Mouse (Mus musculus) kidney, postnatal 14 days (tissue): ENCODE data around the gene Mast4.

Source experiments
- DNase-seq: peaks from one replicate; pipeline ENCODE4 v3.0.0; 2022; ENCODE audit warnings: mixed read lengths

The Mast4 gene

DNA sequence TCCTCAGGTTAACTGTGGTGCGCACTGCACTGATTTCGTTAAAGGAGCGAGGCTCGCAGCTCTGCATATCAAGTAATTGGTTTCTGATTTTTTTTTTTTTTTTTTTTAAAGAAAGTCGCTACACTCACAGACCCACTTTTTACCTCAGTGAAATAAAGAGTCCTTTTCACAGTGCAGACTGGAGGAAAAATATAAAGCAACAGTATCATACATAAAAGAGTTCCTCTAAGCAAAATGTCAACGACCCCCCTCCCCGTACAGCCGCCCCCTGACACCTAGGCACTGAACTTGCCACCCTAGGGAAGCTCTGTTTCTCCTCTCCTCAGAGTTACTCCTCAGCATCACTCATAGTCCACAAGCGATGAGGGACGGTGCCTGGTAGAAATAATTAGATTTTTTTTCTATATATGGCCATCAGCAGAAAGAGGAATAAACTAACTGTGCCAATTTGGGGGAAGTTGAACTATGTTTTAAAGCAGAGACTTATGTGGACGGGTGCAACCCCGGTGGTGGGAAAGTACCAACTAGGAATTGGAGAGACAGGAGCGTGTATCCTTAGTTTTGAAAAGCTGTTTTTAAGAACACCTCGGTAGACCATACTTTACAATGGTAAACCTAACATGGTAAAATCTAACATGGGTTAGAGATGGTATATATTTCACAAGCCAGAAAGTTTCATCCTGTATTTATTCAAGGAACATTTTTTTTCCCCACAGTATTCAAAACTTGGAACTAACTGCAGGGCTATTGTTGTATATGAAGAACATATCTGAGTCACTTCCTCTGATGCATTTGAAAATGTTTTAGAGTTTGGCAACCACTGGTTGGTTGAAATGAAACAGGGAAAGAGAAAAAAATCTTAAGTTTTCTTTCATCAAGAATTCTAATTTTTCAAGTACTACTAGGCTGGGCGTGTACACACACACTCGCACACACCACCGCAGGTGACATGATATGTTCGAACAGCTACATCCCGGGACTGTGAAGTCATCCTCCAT, 375.7 kb downstream of the Mast4 start:
- no peak for DNase-seq

DNA sequence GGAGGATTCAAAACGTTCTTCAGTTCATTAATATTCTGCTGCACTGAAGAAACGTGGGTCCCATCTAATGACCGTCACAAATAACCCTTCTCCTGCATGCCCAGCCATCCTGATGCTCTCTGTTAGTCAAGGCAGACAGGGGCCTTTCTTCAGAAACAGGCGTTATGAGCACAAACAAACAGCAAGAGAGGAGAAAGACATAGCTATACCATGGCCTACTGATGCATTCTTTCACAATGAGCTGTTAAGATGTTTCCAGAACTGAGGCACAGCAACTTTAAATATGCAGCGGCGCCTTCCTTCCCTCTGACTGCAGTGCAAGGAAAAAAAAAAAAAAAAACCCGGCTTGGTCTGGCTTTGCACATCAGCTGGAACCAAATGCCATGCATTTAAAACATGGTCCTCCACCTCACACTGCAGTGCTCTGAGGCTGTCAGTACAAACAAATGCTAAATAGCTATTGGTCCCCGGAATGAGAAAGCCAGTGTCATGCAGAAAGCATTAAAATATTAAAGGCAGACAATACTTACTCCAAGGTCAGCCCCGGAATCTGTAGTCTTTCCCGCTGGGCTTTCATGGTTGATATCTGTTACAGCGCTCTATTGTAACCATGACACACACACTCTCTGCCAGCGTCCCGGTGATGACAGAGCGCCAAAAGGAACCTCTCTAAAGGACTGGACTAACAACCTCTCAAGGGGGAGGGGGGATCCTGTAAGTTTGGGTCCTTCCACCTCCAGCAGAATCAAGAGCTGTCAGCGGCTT, 376.6 kb downstream of the Mast4 start:
- peak; percentile 10 for DNase-seq

DNA sequence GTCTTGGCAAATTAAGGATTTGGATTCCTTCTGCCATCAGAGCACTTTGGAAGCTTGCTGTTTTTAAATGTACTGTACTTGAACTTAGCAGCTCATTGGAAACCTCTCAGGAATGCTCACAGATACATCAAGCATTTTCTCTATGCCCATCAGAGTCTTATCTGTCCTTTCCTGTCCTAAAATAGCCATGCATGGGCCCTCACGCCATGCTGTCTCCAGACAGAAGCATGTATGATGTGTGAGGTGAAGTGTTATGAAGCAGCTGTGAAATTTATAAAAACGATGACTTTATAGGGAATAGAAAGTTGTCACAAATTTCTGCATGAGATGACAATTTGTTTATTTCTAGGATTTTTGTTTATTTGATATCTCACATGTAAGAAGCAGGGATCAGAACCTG, 378.8 kb downstream of the Mast4 start:
- no peak for DNase-seq

DNA sequence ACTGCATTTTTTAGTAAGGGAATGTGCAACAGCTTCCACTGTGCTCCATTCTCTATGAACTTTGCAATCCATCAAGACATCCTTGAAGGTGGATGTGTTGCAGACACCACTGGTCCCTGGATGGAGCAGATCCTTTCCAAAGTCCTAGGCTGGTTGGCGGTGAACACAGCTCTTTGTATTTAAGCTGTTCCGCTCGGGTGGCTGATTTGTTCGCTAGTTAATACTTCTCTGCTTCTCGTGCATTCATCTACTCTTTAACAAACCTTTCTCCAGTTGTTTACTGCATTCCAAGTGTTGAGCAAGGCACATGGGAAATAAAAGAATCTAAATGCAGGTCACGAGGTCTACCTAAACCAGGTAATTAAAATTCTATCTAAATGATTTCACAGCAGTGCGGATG, 384.5 kb downstream of the Mast4 start:
- peak; percentile 19 for DNase-seq

DNA sequence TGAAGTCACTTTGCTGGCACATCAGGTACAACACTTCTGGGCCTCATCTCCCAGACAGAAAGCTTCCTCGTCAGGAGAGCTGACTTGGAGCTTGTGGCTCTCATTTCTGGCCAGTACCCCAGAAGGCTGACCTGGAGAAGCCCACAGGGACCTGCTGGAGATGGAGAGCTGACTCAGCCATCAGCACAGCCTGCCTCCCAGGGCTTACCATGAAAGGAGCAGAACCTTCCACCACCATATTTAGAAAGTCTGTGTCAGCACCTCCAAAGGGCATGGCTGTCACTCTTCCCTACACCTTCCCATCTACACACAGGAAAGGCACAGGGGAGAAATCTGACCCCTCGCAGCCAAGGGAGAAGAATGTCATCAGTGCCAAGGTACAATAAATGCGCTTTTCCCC, 385.3 kb downstream of the Mast4 start:
- DNase-seq: no peak

DNA sequence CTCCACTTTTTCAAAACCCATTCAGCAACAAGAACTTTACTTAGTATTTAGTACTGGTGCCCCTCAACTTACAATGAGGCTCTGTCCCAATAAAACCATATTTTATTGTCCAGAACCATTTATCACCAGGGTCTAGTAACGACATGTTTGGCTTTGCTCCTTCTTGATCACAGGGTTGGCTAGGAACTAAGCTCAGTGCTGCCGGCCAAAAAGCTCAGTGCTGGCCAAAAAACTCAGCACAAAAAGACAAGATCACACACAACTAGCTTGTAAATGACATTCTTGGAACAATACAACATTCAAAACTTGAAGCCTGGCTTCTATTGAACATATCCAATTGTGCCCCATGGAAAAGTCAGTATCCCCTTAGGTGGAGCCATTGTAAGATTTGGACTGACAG, 386.8 kb downstream of the Mast4 start:
- no peak for DNase-seq

DNA sequence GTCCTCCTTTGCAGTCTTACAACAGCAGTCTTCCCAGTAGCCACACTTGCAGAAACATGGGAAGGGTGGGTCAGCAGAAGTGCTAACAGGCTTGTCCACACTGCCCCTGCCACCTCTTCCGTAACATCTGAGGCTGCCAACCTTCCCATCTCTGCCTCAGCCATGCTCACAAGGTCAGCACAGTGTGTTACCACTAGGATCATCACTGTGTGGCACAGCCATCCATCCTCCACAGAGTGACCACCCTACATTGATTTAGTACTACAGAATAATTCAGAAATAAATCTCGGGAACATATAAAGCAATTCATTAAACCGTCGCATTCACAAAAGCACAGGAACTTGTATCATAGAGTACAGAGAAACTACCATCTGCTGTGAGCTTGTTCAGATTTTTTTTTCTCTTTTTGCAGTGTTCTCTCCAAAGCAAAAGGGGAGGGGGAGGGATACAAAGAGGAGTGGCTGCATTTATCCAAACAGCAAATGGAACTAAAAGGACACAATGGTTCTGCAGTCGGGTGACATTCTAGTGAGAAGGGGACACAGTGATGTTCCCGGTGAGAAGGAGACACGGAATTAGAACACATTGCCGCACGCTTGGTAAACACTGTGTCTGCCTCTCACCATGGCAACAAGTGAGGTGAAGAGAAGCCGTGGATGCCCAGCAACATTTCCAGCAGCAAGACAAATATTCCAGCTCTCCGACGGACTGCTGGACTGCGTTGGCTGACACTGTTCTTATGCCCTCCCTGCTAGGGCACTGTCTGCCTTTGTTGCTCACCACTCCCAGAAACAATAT, 388.1 kb downstream of the Mast4 start:
- DNase-seq: no peak

DNA sequence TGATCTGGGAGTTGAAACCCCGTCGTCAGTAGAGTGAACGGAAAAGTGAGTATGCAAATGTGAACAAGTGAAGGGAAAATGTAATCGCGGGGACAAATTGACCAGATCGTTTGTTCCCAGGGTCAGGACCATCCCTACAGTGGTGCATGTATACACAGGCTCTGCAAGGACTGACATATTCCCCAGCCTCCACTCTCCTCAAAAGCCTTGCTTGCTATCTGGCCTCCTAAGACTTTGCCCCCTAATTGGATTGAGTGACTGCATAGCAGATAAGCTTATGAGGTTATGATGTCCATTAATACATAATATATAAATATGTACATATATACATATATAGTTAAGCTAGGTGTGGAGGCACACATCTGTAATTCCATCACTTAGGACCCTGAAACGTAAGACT, 388.8 kb downstream of the Mast4 start:
- DNase-seq: no peak

DNA sequence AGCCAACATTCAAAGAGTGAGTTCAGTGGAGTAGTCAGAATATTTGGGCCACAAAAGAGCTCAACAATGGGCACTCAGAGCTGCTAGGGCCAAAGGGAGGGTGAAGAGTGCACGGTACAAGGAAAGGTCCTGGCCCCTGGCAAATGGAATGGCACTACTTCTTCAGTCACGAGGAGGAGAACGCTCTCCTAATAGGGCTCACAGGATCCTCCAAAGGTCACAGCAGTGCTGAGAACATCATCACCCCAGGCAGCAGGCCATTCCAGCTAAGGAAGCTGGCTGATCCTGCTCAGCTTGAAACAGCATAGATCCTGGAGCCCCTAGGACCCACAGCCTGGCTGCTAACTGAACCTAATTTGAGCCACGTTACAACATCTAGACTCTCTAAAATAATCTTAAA, 389.8 kb downstream of the Mast4 start:
- no peak for DNase-seq

DNA sequence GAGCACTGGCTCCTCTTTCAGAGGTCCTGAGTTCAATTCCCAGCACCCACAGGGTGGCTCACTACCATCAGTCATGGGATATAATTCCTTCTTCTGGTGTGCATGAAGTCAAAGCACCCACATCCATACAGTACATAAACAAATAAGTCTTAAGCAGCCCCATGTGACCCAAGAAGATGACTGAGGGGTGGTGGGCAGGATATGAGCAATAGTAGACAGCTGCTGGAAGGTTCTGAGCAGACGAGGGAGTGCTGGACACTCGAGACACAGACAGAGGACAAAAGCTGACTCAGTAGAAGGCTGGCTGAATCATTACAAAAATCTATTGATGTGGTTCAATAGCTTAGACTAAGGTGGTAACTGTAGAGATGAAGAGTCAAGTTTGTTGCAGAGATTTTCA, 391.7 kb downstream of the Mast4 start:
- no peak for DNase-seq

DNA sequence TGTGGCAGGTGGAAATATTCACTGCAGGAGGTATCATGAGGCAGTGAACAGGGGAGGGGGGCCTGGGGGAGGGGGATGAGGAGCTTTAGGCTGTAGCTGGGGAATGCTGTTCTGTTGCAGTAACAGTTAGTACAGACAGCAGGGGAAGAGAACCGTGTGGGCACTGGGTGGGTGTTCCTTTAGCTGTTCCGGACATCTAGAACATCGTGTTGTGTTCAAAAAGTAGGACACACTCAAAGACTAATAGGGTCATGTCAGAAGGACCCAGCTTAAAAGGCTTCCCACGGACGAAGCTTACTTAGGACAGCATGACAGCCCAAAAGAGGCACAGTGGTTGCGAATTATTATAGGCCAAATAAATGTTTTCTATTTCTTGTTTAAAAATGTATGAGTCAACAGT, 393.8 kb downstream of the Mast4 start:
- DNase-seq: no peak

DNA sequence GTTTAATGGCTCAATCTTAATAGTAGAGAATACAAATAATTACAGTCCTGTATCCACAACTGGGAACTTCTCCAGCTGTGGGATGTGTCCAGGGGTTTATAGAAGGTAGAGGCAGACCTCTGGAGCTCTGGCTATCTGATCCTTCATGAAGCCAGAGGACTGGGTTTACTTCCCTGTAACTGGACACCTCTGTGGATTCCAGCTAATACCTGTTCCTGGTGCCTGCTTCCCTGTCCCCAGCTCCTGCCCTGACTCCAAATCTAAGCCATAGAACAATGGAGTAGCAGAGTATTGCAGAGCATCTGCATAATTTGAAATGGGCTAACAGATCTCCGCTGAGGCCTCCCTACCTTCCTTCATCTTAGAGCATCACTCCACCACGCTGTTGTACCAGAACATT, 398.1 kb downstream of the Mast4 start:
- no peak for DNase-seq

DNA sequence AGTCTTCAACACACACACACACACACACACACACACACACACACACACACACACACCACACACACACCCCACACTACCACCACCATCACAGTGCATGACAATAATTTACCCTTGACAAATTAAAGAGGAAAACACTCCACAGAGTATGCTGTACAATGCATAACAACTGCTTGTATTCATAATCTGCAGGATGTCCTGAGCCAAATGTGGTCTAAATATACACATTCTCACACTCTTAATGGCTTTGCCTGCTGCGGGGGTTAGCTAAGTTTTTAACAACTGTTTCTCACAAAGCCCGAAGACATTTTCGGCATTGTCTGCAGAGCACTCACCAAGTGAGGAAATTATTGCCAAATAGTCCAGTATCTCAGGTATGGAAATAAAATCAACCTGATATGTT, 398.5 kb downstream of the Mast4 start:
- no peak for DNase-seq

DNA sequence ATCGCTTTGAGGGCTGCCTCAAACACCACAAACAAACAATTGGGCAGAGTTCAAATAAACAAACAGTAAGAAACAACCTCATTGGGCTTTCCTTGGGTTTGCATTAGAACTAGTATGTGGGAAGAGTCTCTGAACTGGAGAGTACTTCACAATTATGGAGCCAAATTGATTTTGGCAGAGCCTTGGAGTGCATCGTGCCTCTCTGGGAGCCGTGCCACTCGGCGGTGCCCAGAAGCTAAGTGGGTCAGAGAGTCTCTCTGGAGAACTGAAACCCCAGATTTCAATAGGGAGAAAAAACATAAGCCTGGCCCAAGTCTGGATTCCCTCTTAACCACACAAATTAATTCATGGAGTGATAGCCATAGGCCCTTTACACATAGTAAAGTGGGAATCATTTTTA, 400.6 kb downstream of the Mast4 start:
- no peak for DNase-seq

DNA sequence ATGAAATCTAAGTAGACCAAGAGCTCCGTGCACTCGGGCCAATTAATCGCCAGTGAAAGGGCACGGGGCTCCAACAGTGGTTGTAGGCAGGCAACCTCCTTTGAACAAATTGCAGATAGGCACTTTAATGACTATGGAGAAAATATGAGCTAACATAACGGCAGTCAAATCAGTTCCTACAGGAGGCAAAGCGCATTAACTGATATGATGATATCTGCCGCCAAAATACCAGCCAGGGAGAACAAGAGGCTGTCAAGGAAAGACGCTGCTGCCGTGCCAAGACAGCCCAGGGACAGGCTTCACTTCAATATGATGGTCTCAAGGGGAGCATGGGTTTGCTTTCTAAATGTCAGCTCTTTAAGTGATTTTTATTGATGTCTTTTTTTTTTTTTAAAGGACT, 401.9 kb downstream of the Mast4 start:
- no peak for DNase-seq

DNA sequence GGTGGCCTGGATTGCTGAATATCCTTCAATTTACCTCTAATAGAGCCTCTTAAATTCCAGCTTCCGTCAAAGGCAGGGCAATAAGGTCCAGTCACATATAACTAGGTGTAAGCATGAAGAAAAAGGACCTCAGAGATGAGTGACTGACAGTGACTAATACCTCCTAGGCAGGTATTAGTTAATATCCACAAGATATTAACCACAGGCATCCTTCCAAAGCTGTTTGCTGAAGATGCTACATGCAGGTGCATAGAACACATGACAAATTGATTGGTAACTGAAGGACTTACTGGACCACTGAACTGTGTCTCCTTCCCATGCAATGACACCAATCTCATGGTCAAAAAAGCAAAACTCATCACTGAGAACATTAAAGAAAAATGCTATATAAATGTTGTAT, 402.3 kb downstream of the Mast4 start:
- DNase-seq: no peak

DNA sequence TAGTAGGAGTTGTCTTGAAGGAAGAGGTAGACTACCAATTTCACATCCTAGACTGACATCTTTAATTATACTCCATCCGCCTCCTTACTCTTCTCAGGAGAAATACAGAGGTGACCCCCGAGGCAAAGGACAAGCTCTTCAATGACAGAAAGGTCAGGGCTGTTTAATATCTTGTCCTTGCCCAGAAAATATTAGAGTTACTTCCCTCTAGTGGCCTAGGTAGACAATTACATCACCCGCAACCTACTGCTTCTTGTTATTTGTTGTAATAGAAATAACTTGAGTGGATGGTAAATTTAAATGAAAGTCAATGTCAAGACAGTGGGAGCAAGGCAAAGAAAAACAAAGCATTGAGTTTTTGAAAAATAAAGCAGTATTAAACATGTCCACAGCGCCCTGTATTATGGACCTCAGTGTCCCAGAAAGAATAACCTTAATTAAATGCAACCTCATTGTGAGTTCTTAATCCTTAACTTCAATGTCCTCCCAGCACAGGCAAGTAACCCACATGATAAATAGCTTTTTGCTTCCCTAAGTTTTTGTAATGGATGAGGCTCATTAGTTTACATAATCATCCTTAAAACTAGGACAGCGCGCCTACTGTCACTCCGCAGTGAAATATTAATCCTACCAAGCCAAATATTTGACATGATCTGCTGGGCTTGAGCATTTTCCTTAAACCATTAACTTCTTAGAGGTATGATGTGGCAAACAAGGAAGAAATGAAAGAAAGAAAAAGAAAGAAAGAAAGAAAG, 408.3 kb downstream of the Mast4 start:
- peak; percentile 29 for DNase-seq

DNA sequence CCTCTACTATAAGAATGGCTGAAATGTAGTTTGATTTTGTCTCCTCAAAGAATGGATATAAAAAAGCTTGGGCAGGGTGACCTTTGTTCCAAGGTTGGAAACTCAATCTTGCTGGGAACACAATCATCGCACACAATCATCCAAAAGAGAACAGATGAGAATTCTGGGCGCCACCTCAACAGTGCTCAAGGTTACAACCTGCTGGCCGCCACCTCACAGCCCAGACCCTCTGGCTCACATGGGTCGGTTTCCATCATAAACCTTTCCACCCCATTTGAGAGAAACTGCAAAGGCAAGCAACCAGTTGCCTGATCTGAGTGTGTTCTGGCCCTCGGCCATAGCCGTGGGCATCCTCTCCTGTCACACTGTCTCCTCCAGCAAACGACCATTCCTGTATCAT, 414.6 kb downstream of the Mast4 start:
- DNase-seq: no peak

DNA sequence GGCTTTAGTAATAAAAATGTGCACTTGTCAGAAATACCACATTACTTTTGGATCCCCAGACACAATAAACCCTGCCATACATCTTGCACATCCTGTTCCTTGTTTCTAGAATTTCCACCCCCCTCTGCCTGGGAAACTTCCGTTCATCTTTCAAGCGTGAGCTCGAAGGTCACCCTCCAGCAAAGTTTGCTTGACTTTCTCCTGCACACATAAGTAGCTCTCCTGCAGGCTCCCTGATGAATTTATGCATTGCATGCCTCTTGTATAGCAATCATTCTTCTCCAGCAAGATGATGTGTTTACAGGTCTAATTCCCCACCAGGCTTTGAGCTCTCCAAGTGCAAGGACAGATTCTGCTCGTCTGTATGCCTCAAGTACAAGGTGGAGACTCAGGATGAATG, 415.7 kb downstream of the Mast4 start:
- no peak for DNase-seq

DNA sequence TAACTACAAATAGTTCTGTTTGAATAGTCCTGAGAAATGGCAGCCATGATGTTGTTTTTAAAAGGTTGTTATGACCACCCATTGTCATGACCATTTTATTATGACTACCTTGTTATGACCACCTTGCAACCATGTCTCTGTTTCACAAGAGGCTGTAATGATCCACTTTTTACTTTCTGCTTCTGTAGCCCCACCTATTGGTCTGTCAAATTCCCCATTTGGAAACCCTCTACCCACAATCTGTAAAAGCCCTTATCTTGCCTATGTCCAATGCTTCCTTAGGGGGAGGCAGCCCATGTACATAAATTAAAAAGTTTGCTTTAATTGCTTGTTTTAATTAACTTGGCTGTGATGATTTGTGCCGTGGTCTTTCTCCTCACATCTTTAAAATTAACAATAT, 419.0 kb downstream of the Mast4 start:
- DNase-seq: no peak

DNA sequence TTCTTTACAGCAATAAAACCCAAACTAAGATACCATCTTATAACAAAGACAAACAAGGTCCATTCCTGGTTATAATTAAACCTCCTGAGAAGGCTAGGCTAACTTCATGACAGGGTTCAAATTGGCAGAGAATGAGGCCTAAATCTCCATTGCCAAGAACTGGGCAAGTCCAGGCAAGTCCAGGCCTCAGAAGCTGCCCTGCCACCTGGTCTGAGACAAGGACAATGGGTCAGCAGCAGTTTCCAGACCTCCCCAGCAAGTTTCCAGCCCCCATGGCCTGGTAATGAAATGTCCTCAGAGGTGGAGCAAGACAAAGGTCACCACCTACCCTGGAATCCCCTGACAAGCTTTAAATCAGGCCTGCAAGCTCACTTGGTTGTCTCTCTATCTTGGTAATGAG, 419.5 kb downstream of the Mast4 start:
- no peak for DNase-seq

DNA sequence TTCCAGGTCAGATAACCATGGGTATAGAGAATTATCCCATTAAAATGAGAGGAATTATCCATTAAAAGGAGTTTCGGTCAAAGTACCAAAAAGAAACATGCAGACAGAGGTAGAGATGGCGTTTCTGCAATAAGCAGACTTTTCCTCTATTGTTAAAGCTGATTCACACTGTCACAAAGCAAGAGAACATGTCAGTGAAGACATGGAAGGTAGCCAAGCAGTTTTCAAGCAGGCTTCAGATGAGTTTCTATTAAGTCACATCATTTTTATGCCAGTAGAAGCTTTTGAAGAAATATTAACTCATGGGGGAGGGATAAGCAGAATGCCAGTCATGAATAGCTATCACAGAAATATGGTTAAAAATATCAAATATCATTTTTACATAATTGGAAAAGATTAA, 420.4 kb downstream of the Mast4 start:
- no peak for DNase-seq

DNA sequence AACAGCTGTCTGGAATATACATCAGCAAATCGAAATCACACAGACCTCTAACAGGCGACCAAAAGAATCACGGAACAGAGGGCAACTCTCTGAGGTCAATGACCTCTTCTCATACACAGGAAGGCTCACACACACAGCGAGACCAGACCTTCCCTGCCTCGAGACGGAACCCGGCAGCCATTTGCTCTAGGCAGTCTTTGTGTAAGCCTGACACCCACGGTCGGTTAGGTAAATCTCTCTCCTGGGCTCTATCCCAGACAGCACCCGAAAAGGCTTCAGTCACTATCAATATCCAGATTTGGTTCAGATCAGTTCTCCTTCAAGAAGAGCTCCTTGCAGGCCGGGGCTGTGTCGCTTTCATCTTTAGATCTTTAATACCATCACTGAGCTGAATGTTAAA, 421.4 kb downstream of the Mast4 start:
- no peak for DNase-seq
